Mouse (Mus musculus) kidney, embryonic 16.5 days (tissue): ENCODE data around the gene Tmx4. TPM values are rescaled to one million over a fixed set of nuclear protein-coding genes. Genes with fewer than 3 reads are reported as not detected.
A peak's percentile ranks its signal among the peaks of the same experiment; 100 is the strongest.
"Not testable (repeated sequence)": the region's sequence is repeated elsewhere in the genome, so short reads cannot be mapped to it uniquely, and the experiment has no call there.

ENCODE experiments used
- ATAC-seq: fragments of 200-750 bp; cut with Nextera tagmentation; 2 replicates; pipeline ENCODE4 v1.8.0; 2017; ENCODE audit warnings: moderate TSS enrichment; ENCODE audit not compliant: low FRiP score, low TSS enrichment
- H3K27ac ChIP-seq: fragments of 300-500 bp; sonication (generic); 2 replicates; pipeline ENCODE4 v1.5.1; 2014; ENCODE audit warnings: low read length
- H3K27me3 ChIP-seq: fragments of 300-500 bp; sonication (generic); 2 replicates; pipeline ENCODE4 v1.6.1; 2014; ENCODE audit warnings: low read length, control low read depth, mixed read lengths; ENCODE audit not compliant: insufficient read depth
- H3K36me3 ChIP-seq: fragments of 300-500 bp; sonication (generic); 2 replicates; pipeline ENCODE4 v1.6.1; 2014; ENCODE audit warnings: low read length, control low read depth, mixed read lengths; ENCODE audit not compliant: insufficient read depth
- H3K4me1 ChIP-seq: fragments of 300-500 bp; sonication (generic); 2 replicates; pipeline ENCODE4 v1.6.1; 2014; ENCODE audit warnings: low read length, control low read depth, mixed read lengths; ENCODE audit not compliant: insufficient read depth
- H3K4me2 ChIP-seq: fragments of 300-500 bp; sonication (generic); replicated peaks from 2 replicates; pipeline ENCODE4 v1.6.1; 2014; ENCODE audit warnings: low read depth, low read length
- H3K4me3 ChIP-seq: fragments of 300-500 bp; sonication (generic); 2 replicates; pipeline ENCODE4 v1.5.1; 2014; ENCODE audit warnings: mild to moderate bottlenecking, low read length
- H3K9ac ChIP-seq: fragments of 300-500 bp; sonication (generic); replicated peaks from 2 replicates; pipeline ENCODE4 v1.6.1; 2014; ENCODE audit warnings: low read length
- H3K9me3 ChIP-seq: fragments of 300-500 bp; sonication (generic); 2 replicates; pipeline ENCODE4 v1.6.1; 2016; ENCODE audit warnings: low read length, control low read depth
- WGBS: fragments of 180-500 bp; shearing (Covaris S2); extraction: QIAGEN DNeasy Blood & Tissue Kit; methylation state at CpG from one replicate; pipeline ENCODE4 v1.1.7; 2014; 5-methylcytosine and 5-hydroxymethylcytosine counted together
- polyA plus RNA-seq: library from polyadenylated mRNA; unstranded; fragments of >200 nt; fragmentation: Nextera tagmentation; extraction: Ambion mirVana; gene quantifications from 2 replicates; pipeline ENCODE4 v1.2.1, GENCODE M21; 2015

Tmx4 gene
- polyA plus RNA-seq, 1 experiment from 2014 or later: 20.4 TPM

DNA sequence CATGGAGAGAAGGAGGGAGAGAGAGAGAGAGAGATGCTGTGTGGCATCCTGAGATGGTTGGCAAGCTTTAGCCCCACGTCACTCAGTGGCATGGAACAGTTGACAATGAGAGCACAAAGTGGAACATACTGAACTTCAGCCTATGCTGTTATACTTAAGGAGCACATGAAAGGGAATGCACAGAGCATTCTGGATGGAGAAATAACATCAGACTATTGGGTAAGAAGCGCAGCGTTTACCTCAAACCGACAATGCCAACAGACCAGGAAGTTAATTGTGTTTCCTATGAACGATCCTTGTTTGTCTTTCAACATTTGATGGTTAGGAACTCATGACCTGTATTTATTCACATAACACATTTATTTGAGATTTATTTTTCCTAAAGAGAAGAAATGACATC lies 8.8 kb upstream of the Tmx4 start:
- Histone ChIP-seq H3K27me3 (no peaks in the 10 kb centered on the region), H3K27ac (no peak overlapping the region), H3K9me3 (no peaks in the 10 kb centered on the region; the same call in 1 of the 2 replicates), H3K4me1 (no peaks in the 10 kb centered on the region), H3K4me2 (no peak overlapping the region), H3K9ac (no peak overlapping the region), H3K36me3 (no peaks in the 10 kb centered on the region), H3K4me3 (no peak overlapping the region)
- 77% methylated on average over 5 of the region's 5 CpGs for WGBS
- no peak for ATAC-seq

DNA sequence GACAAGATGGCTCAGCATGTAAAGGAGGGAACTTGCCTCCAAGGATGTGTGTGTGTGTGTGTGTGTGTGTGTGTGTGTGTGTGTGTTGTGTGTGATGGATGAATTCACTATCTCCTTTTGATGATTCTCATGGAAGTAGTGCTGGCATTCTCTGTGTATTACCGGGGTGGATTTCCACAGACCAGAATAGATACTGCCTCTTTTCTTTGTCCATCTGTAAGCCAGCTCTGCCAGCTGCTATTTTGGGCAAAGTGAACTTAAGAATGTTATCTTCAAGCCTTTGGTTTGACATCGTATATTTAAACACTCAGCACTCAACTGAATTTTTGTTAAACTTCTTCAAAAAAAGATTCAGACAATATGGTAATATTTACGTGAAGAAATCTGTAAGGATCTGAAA lies 5.1 kb upstream of the Tmx4 start:
- H3K4me3 ChIP-seq: no peak overlapping the region
- H3K36me3 ChIP-seq: no peaks in the 10 kb centered on the region
- WGBS: 84% methylated on average over 3 of the region's 3 CpGs
- H3K9me3 ChIP-seq: no peaks in the 10 kb centered on the region; the same call in 1 of the 2 replicates
- no peak overlapping the region for H3K9ac ChIP-seq
- no peak overlapping the region for H3K4me2 ChIP-seq
- no peak overlapping the region for H3K27ac ChIP-seq
- ATAC-seq: no peak
- no peaks in the 10 kb centered on the region for H3K27me3 ChIP-seq
- H3K4me1 ChIP-seq: no peaks in the 10 kb centered on the region

DNA sequence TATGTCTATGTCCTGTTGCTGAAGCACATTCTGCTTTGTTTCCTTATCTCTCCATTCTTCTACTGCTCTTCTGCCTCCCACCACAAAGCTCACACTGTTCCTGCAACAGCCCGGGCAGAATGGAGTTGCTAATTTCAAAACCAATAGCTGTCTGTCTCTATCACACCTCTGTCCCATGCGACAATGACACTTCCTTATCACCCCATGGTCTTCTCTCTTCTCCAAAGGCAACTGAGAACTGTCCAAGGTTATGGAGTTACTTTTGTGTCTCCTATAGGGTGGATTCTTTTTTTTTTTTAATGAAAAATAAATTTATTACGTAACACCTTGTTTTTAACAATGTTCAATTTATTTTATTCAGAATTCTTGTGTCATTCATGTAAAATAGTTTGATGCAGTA lies 1.8 kb upstream of the Tmx4 start:
- H3K27ac ChIP-seq: no peak overlapping the region
- ATAC-seq: no peak
- WGBS: 84% methylated on average over 3 of the region's 3 CpGs
- H3K9me3 ChIP-seq: no peaks in the 10 kb centered on the region; the same call in 1 of the 2 replicates
- no peaks in the 10 kb centered on the region for H3K27me3 ChIP-seq
- no peak overlapping the region for H3K4me2 ChIP-seq
- no peak overlapping the region for H3K9ac ChIP-seq
- H3K4me3 ChIP-seq: no peak overlapping the region
- H3K4me1 ChIP-seq: peaks cover 9% of the 10 kb centered on the region
- H3K36me3 ChIP-seq: no peaks in the 10 kb centered on the region

DNA sequence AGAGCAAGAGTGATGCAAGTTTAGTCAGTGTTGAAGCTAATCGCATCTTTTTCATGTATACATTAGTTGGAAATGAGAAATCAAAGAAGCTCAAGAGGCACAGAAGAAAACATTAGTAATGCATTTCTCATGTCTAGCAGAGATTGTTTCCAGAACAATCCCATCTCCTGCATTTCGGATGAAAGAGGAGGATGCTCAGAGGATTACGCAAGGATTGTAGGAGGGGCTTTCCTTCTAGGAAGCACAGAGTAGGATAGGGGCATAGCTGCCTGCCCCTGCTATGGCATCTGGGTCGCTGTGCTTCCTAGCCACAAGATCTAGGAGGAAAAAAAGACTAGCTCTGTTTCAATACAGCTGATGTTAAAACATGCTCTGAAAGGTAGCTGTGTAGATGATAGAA lies 1.2 kb upstream of the Tmx4 start:
- Histone ChIP-seq H3K4me2 (no peak overlapping the region), H3K9me3 (no peaks in the 10 kb centered on the region; the same call in 1 of the 2 replicates), H3K9ac (no peak overlapping the region), H3K4me1 (peaks cover 9% of the 10 kb centered on the region), H3K27me3 (no peaks in the 10 kb centered on the region), H3K27ac (no peak overlapping the region), H3K4me3 (no peak overlapping the region), H3K36me3 (no peaks in the 10 kb centered on the region)
- WGBS: 67% methylated on average over 4 of the region's 4 CpGs
- no peak for ATAC-seq

DNA sequence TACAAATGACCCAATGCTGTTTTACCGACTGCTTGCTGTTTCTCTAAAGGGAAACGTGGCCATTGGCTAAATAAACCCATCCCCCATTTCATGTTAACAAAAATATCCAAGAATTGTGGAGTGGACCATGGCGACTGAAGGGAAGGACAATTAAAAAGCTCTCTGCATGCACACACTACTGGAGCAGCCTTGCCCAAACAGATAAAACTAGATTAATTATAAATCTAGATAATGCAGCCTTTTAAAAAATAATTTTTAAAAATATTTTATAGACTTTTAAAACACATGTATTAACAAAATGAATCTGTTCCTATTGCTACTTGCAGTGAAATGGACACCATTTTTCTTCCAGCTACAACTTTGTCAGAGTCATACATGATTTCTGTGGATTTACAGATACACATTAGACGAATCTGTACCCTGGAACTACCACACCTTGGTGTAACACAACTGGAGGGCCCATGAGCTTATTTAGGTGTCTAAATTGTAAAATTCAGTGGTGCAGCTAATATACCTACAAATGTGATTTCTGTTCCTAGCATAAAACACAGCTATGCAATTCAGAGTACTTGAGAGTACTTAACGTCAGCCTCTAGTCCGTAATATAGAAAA lies 462 bp upstream of the Tmx4 start:
- H3K4me2 ChIP-seq: peak overlapping the region; percentile 85
- H3K9ac ChIP-seq: no peak overlapping the region
- no peaks in the 10 kb centered on the region for H3K27me3 ChIP-seq
- H3K4me1 ChIP-seq: peaks cover 9% of the 10 kb centered on the region
- no peak overlapping the region for H3K27ac ChIP-seq
- H3K4me3 ChIP-seq: peak overlapping the region; percentile 87
- 38% methylated on average over 6 of the region's 6 CpGs for WGBS
- 0 out of 2 replicates have a peak, but pooled peaks cover 2% of the 10 kb centered on the region for H3K36me3 ChIP-seq
- no peaks in the 10 kb centered on the region for H3K9me3 ChIP-seq
- no peak for ATAC-seq

DNA sequence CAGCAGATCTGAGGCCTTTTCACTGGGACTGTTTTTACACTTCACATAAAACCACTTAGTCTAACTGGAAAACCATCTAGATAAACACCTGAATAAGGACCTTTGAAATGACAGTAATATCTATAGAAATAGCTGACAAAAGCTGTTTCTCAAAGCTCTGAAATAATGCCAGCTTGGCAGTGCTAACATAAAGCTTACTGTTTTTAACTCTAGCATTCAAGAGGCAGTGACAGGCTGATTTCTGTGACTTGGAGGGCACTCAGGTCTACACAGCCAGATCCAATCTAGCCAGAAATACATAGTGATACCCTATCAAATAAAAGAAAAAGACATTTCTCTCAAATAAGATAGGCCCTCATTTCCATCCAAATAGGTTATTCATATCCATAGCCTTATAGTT lies 1.6 kb downstream of the Tmx4 start:
- peaks cover 9% of the 10 kb centered on the region for H3K4me1 ChIP-seq
- ATAC-seq: no peak
- no peak overlapping the region for H3K4me2 ChIP-seq
- H3K4me3 ChIP-seq: no peak overlapping the region
- H3K9me3 ChIP-seq: no peaks in the 10 kb centered on the region
- no peak overlapping the region for H3K9ac ChIP-seq
- no peaks in the 10 kb centered on the region for H3K27me3 ChIP-seq
- H3K27ac ChIP-seq: no peak overlapping the region
- peaks cover 2% of the 10 kb centered on the region; the same call in 1 of the 2 replicates for H3K36me3 ChIP-seq

DNA sequence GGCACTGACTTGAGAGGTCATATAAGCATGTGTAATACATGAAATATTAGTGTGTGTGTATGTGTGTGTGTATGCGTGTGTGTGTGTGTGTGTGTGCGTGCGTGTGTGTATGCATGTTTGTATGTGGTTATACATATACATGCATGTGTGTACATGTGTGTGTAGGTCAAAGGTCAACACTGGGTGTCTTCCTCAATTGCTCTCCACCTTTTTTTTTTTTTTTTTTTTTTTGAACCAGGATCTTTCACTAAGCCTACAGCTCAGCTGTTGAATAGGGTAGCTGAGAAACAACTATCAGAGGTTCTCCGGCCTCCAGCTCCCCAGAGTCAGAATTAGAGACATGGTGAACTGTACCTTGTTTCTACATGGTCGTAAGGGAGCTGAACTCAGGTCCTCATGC lies 2.6 kb downstream of the Tmx4 start:
- no peak for ATAC-seq
- H3K9ac ChIP-seq: no peak overlapping the region
- H3K4me2 ChIP-seq: no peak overlapping the region
- 90% methylated on average over 5 of the region's 5 CpGs for WGBS
- H3K36me3 ChIP-seq: peaks cover 2% of the 10 kb centered on the region; the same call in 1 of the 2 replicates
- no peak overlapping the region for H3K4me3 ChIP-seq
- H3K4me1 ChIP-seq: peaks cover 9% of the 10 kb centered on the region
- no peaks in the 10 kb centered on the region for H3K27me3 ChIP-seq
- H3K9me3 ChIP-seq: no peaks in the 10 kb centered on the region
- no peak overlapping the region for H3K27ac ChIP-seq

DNA sequence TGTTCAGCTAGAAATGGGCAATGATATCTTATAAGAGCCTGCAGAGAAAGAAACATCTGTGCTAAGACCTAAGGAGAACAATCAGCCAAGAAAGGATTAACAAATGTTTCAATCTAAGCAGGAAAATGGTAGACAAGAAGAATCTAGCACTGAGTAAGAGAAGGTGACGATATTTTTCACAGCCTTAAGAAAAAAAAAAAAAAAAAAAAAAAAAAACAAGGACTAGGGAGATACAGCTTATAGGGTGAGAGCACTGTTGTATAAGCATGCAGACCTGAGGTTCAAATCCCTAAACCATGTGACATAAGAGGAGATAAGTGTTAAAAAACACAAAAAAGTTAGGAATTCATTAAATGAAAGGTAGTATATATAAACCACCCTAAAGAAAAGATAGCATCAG lies 3.5 kb downstream of the Tmx4 start:
- 90% methylated on average over 1 of the region's 1 CpGs for WGBS
- ATAC-seq: no peak
- Histone ChIP-seq H3K4me2 (no peak overlapping the region), H3K36me3 (peaks cover 2% of the 10 kb centered on the region; the same call in 1 of the 2 replicates), H3K4me1 (peaks cover 9% of the 10 kb centered on the region), H3K27me3 (no peaks in the 10 kb centered on the region), H3K27ac (no peak overlapping the region), H3K9ac (no peak overlapping the region), H3K4me3 (no peak overlapping the region), H3K9me3 (no peaks in the 10 kb centered on the region)

DNA sequence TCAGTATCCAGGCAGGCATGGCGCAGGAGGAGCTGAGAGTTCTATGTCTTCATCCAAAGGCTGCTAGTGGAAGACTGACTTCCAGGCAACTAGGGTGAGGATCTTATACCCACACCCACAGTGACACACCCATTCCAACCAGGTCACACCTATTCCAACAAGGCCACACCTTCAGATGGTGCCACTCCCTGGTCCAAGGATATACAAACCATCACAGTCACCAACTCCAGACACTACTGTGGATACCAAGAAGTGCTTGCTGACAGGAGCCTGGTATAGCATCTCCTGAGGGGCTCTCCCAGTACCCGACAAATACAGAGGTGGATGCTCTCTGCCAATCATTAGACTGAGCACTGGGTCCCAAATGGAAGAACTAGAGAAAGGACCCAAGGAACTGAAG lies 15.4 kb downstream of the Tmx4 start:
- not testable (repeated sequence) for H3K4me1 ChIP-seq, ATAC-seq, H3K4me2 ChIP-seq, H3K27me3 ChIP-seq, H3K9me3 ChIP-seq, H3K36me3 ChIP-seq, H3K9ac ChIP-seq, H3K27ac ChIP-seq, H3K4me3 ChIP-seq
- 97% methylated on average over 1 of the region's 2 CpGs for WGBS

DNA sequence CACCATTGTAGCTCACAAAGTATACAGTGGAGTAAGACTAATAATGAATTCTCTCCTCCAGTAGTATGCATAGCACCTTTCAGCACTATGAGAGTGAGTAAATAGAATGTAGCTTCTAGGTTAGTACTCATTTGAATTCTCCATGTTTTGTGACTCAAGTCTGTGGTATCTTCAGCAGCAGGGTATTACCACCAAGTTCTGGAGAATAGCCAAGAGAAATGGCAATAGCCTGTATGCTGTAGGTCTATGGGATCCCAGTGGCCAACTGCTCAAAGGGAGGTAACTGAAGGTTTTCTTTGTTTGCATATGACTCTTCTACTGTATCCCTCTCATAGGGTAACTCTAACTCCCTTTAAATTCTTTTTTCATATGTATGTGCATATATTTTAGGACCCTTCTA lies 39.0 kb downstream of the Tmx4 start:
- Histone ChIP-seq H3K36me3 (peaks cover 3% of the 10 kb centered on the region; the same call in 1 of the 2 replicates), H3K9me3 (no peaks in the 10 kb centered on the region), H3K27me3 (no peaks in the 10 kb centered on the region), H3K27ac (no peak overlapping the region), H3K9ac (no peak overlapping the region), H3K4me2 (no peak overlapping the region), H3K4me1 (no peaks in the 10 kb centered on the region), H3K4me3 (no peak overlapping the region)
- ATAC-seq: no peak
